Mouse (Mus musculus) stomach, embryonic 15.5 days (tissue): Measurements from ENCODE around the gene Cdc42bpa. TPM values are rescaled to one million over a fixed set of nuclear protein-coding genes. Genes with fewer than 3 reads are reported as not detected.

Source experiments
- polyA plus RNA-seq: library from polyadenylated mRNA; unstranded; fragments of >200 nt; fragmentation: Nextera tagmentation; extraction: Ambion mirVana; gene quantifications from 2 replicates; pipeline ENCODE4 v1.2.1, GENCODE M21; 2015

The Cdc42bpa gene
- polyA plus RNA-seq, 1 experiment from 2014 or later: 17.9 TPM

Other genes with a start within 250 kb of the Cdc42bpa start
- gene Kif28, start 215.2 kb upstream of the Cdc42bpa start, polyA plus RNA-seq: 0.05 TPM in 1 of 2 replicates, not detected in the other
- 0.18 TPM in 1 of 2 replicates, not detected in the other for gene Gm10518, start 157.1 kb upstream of the Cdc42bpa start, polyA plus RNA-seq
- gene Ahctf1, start 156.8 kb upstream of the Cdc42bpa start, polyA plus RNA-seq: 23.7 and 24.2 TPM in 2 replicates
- 16.0 and 20.6 TPM in 2 replicates for gene Coq8a, start 239.1 kb downstream of the Cdc42bpa start, polyA plus RNA-seq